Mouse (Mus musculus): ENCODE data around the gene Arl13b.

- no peak for TF ChIP-seq CTCF (conservative IDR thresholded peaks at IDR 0.05; ENCODE audit: low read length)
- TF ChIP-seq POU5F1 (IDR thresholded peaks at IDR 0.05; ENCODE audit: borderline replicate concordance, low read length): no peak
- TF ChIP-seq NANOG (IDR thresholded peaks at IDR 0.05; ENCODE audit: borderline replicate concordance, low read length): no peak
Measured at GRCm38 (mm10) chr16:62755307-62755706, 91.5 kb downstream of the Arl13b start.
